Mouse (Mus musculus) splenic B cell, adult 2 months (primary cell): ENCODE measurements around the gene Nr2e1.

Experiments used
- DNase-seq: peaks from one replicate; pipeline ENCODE4 v3.0.0-alpha.2; 2011; ENCODE audit warnings: low read depth, low spot score
- H3K27me3 ChIP-seq: 2 replicates; pipeline ENCODE4 v1.6.1; 2012; ENCODE audit warnings: mild to moderate bottlenecking, low read length, moderate library complexity, mixed read lengths; ENCODE audit not compliant: control insufficient read depth, poor library complexity, insufficient read depth, severe bottlenecking
- H3K36me3 ChIP-seq: 2 replicates; pipeline ENCODE4 v1.6.1; 2012; ENCODE audit warnings: mild to moderate bottlenecking, low read length, moderate library complexity, mixed read lengths; ENCODE audit not compliant: control insufficient read depth, poor library complexity, insufficient read depth, severe bottlenecking

Nr2e1 gene

DNA sequence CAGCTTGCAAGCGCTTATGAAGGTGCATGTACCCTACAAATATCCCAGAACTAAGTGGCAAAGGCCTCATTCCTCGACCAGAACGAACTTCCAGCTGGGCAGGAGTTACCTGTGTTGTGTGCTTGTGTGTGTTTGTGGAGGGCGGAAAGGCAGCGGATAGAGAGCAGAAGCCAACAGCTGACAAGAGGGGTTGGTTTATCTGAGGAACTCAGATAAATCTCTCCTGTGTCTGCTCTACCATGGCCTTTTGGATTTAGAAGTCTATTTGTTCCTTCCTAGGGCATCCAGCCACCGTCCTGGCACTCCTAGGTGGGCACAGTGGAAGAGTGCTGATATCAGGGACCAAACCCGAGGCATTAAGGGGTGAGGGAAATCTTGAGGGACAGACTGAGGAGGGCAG, 9.8 kb upstream of the Nr2e1 start:
- DNase-seq: no peak
- H3K27me3 ChIP-seq: peaks cover 2% of the 10 kb centered on the region; the same call in 1 of the 2 replicates
- H3K36me3 ChIP-seq: no peaks in the 10 kb centered on the region

DNA sequence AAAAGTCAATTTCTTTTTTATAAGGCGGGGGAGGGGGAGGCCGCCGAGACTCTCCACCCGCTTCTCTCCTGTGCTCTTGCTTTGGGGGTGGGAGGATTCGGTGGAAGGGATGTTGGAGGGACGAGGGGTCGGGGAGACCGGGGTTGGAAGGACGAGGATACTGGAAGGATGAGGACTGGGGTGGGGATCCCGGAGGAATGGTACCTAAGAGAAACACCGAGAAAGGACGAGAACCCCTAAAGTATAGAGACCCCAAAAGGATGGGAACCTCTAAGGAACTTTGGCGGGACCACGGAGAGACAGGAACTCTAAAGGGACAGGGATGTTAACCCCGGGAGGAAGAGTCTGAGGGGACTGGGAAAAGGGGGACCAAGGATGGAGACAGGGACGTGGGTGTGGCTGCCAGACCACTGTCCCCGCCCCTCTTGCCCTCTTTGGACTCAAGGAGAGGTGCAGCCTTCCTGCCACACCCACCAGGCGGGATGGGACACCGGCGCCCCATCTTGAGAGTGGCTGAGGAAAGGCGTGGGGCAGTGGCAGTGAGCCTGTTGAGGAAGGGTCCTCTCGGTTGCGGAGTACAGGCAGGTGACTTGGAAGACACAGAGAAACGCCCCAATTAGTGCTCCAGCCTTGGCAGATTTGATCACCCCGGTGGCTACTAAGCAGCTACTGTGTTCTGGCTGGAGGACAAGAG, 8.7 kb upstream of the Nr2e1 start:
- no peaks in the 10 kb centered on the region for H3K36me3 ChIP-seq
- no peak for DNase-seq
- H3K27me3 ChIP-seq: peaks cover 2% of the 10 kb centered on the region; the same call in 1 of the 2 replicates

DNA sequence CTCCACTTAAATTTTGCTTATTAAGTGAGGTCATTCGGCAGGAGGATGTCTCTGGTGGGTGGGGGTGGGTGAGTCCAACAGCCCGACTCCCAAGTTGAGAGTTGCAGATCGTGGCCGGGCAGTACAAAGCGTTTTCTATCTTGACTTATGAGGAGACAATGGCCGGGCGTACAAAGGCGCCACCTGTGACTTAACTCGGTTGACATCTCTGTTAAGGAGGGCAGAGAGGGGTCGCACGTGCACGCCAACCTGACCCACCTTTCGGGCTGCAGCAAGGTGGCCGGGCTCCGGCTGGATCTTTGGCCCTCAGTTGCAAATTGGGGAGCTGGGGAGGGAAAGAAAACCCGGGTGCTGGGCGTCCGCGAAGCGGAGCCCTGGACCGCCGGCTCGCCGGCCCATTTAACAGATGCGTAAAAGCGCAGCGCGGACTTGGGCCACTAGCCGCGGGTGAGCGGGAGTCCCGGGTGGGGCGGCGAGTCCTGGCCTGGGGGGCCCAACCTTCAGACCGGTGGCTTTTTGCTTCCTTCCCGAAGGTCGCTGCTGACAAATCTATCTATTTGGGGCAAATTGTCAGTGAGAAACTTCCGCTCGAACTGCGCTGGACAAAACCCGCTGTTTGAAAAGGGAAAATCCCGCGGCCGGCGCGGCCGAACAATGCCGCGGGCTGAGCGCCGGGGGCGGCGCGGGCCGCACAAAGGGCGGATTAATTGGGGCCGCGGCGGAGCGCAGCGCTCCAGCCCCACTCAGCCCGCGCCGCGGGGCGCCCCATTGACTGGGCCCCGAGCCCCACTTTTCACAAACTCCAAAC, 8.0 kb upstream of the Nr2e1 start:
- DNase-seq: no peak
- H3K36me3 ChIP-seq: no peaks in the 10 kb centered on the region
- H3K27me3 ChIP-seq: peaks cover 2% of the 10 kb centered on the region; the same call in 1 of the 2 replicates

DNA sequence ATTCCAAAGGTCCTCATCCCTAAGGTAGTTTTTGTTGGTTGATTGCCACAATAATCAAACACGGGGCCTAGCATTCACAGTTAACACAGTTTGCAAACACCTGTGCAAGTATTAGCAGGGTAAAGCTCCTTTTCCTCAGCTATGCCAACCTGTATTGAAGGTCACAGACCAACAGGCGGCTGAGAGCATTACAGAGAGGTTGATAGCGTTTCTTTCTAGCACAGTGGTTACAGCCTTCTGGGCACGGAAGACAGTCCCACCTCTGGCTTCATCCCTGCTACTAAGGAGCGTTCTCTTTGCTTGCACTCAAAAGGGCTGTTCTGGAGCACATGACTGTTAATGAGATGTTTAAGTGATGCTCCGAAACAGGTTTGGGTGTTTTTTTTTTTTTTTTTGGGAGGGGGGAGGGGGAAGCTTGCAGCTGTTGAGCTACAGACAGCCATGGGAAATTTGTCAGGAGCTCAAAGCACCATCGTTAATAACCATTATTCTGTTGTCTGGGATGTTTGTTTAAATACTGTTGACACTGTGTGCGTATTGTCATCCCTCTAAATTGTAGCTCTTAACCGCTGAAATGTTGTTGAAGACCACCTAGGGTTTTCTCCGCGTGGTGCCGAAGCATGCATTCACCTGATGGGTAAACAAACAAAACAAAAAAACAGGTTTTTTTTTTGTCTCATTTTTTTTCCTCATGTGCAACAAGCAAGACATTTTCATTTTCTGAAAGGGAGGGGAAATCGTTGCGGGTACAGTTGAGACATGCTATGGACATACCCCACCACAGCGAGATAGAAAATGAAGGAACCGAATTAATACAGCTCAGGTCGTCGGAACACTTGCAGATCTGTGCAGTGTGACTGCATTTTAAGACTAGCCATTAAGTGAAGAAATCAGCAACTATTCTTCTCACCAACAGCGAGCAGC, 7.1 kb upstream of the Nr2e1 start:
- Histone ChIP-seq H3K27me3 (peaks cover 3% of the 10 kb centered on the region; the same call in 1 of the 2 replicates), H3K36me3 (no peaks in the 10 kb centered on the region)
- no peak for DNase-seq

DNA sequence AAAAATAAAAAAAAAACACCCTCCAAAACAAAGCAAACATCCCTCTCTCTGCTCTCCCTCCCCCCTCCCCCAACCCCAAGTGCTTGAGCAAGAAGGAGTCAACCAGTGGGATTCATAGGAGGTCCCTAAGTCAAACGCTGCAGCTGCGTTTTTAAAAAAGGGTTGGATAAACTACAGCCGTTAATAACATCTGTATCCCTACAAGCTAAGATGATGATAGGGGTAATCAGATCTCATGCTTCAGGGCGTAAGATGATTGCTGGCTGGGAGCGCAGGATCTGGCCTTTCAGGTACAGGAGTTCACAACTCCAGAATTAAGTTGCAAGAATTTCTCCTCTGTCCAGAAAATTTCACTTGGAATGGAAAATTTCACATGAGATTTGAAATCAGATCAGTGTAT, 6.1 kb upstream of the Nr2e1 start:
- no peak for DNase-seq
- peaks cover 3% of the 10 kb centered on the region; the same call in 1 of the 2 replicates for H3K27me3 ChIP-seq
- no peaks in the 10 kb centered on the region for H3K36me3 ChIP-seq

DNA sequence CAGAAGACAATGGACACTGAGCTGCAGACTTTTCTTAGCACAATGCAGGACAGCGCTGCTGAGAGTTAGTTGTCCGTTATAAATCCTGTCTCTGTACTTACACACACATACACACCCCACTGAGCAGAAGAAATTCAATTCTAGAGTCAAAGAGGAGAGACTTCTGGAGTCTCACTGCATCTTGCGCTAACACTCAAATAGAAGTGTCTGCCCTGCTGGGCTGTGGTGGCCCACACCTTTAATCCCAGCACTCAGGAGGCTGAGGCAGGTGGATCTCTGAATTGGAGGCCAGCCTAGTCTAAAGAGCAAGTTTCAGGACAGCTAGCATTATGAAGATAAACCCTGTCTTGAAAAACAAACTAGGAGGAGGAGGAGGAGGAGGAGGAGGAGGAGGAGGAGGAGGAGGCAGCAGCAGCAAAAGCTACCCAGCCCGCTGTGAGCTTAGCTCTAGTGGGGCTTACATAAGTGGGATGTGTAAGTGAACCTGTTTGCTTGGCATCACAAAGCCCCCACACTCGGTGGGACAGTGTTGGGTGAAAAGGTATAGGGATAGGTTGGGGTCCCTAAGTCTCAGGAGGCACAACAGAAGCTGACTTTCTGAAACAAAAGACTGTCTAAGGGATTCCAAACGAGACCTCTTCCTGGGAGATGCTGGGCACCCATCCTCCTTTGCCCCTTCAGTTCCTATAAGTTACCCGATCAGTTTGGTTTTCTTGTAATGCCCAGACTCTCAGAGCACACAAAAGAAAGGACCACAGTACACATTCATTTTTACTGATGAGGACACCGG, 4.7 kb upstream of the Nr2e1 start:
- DNase-seq: no peak
- H3K36me3 ChIP-seq: no peaks in the 10 kb centered on the region
- peaks cover 5% of the 10 kb centered on the region; the same call in 1 of the 2 replicates for H3K27me3 ChIP-seq

DNA sequence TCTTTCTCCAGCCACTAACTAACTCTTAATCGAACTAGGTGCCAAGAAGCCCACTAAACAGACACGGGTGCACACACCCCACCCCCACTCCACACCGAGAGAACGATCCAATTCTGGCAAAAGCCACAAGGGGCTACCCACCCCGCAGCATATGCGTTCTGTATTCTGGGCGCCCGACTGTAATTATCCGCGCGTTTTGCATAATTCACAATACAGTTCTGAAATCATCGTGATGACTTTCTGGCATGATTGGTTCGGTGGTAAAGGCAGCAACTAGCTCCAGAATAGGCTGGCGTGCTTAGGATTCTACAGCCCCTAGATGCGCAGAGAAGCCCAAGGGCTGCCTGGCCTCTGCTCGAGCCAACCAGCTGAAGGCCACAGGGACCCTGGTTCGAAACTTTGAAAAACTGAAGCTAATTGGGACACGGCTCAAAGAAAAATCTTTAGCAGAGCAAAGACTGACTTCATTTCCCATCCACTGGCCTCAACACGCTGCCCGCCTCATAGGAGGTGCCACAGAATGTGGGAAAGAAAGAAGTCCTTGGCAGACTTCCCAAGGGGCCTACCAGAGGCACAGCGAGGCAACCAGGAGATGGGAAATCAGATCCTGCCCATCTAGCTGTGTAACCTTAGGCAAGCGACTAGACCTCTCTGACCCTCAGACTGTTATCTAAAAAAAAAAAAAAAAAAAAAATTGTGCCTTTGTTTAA, 2.3 kb upstream of the Nr2e1 start:
- no peak for DNase-seq
- peaks cover 7% of the 10 kb centered on the region; the same call in 1 of the 2 replicates for H3K27me3 ChIP-seq
- no peaks in the 10 kb centered on the region for H3K36me3 ChIP-seq

DNA sequence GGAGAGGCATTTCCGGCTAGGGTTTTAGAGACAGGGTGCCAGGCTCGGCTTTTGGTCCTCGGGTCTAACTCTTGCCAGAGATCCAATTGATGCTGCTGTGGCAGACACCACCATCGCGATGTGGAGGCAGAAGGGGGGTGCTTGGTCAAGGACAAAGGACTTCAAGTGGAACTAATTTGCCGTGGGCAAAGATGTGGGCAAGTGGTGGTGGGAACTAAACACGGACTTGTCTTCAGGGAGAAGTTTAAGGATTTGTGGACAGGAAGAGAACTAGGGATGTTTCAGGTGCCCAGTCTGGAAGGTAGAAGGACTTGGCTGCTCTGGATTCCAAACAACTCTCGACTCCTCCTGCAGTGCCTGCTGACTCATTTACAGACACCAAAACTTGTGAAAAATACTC, 1.7 kb upstream of the Nr2e1 start:
- DNase-seq: no peak
- Histone ChIP-seq H3K27me3 (peaks cover 6% of the 10 kb centered on the region; the same call in 1 of the 2 replicates), H3K36me3 (no peaks in the 10 kb centered on the region)

DNA sequence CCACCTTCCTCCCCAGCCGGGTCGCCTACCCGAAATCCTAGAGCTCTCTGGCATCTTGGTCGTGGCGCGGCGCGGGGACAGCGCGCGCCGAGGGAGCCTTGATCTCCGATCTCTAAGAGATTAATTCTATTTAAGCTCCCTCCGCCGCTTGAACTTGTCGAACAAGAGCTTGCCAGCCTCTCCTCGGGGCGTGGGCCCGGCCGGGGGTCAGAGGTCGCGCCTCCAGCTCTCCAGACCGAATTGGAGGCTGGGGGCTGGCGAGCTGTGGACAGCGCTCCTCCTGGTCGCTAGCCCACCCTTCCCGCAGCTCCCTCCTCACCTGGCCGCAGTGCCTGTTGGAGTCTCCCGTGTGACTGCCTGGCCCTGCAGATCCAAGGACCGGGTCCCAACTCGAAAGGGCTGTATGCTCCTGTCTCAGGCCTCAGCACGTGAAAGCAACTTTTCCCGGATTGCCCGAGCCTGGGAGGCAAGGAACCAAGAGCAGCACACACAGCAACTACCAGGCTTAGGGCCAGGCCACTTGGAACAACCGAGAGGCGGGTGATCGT, 1.1 kb upstream of the Nr2e1 start:
- no peaks in the 10 kb centered on the region for H3K36me3 ChIP-seq
- H3K27me3 ChIP-seq: peaks cover 7% of the 10 kb centered on the region; the same call in 1 of the 2 replicates
- DNase-seq: no peak

DNA sequence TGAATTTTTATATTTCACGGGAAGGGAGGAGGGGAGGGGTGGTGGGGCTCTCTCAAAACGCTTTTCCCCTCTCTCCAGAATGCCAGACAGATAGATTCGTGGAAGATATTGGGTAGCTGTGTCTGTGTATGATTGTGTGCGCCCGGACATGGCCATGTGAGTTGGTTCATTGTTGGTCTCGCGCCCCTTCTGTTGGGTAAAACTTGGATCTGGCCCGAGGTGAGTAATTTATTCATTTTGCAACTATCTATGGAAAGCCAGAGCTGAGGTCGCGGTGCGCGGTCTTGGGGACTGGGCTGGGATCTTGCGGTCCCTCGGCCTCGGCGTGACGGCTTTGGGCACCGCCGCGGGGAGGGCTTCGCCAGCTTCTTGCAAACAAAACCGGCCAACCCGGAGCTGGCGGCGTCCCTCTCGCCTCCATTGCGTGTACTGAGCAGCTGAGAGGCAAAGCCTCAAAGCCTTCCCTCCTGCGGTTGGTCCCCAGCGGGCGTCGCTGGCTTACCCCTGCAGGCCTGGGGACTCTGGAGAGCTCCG, 537 bp upstream of the Nr2e1 start:
- DNase-seq: no peak
- H3K27me3 ChIP-seq: peaks cover 7% of the 10 kb centered on the region; the same call in 1 of the 2 replicates
- H3K36me3 ChIP-seq: no peaks in the 10 kb centered on the region

DNA sequence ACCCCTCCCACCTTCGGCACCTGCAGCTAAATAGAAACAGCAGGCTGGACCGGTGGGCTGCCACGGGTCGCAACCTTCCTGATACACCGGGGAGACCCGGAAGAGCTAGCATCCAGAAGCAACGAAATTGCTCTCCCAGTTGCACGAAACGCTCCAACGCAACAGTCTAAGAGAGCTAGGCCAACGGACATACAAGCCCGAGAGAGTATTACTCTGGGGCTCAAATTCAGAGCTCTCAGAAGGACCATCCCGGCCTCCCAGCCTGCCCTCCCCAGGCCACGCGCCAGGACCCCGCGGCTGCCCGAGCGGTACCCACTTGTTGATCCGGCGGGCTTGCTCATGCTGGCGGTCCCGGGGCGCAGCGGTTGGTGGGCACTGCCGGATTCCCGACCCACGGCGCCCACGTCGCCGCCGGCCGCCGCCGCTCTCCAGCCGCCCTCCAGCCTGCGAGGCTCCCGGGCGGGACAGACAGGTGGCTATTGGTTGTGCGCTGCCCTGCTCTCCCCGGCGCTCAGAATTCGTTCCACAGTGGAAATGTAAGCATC, 794 bp downstream of the Nr2e1 start:
- no peak for DNase-seq
- Histone ChIP-seq H3K27me3 (peaks cover 7% of the 10 kb centered on the region; the same call in 1 of the 2 replicates), H3K36me3 (no peaks in the 10 kb centered on the region)

DNA sequence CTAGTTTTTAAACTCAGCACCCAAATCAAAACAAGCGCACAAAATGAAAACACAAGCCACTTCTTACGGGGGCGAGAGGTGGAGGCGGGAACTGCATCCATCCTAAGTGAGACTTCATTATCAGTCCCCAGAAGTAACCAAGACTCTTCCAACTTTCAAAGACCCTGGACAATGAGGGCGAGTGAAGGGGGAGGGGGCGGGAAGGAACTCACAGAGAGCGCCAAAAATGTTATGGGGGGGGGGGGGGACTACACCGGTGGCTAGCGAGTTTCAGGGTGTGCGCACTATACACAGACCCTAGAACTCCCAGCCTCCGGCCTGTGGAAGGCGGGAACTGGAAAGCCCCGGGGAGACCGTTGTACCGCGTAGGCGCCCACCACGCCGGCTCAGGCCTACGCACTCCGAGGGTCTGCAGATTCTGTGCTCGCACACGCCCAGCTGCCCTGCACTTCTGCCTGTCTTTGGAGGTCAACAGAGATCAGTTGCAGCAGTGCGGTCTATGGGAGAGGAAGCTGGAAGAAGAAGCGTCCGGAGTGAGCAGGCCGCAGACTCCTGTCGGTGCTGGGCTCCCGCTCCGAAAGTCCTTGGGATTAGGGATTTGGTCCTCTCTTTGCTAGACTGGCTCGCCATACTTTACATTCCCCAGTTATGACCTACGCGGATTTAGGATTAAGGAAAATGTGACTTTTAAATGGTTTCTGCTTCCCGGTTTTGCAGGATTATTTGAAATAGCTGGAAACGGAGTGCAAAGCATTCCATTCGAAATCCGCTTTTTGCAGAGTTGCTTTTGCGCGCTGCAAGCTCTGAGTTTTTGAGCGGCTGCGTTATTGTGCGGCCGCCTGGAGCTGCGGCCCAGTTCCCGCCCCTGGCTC, 1.5 kb downstream of the Nr2e1 start:
- DNase-seq: no peak
- Histone ChIP-seq H3K36me3 (no peaks in the 10 kb centered on the region), H3K27me3 (peaks cover 7% of the 10 kb centered on the region; the same call in 1 of the 2 replicates)
